Mouse (Mus musculus) liver, postnatal 0 days (tissue): ENCODE measurements around the gene Slc20a1.

Source experiments
- CTCF ChIP-seq: sonication (generic); IDR thresholded peaks from 2 replicates; pipeline ENCODE4 v1.5.1; 2016; ENCODE audit warnings: antibody characterized with exemption, low read depth
- EP300 ChIP-seq: IDR thresholded peaks from 2 replicates; pipeline ENCODE4 v1.6.1; 2016; ENCODE audit warnings: antibody characterized with exemption, low read depth, mild to moderate bottlenecking

DNA sequence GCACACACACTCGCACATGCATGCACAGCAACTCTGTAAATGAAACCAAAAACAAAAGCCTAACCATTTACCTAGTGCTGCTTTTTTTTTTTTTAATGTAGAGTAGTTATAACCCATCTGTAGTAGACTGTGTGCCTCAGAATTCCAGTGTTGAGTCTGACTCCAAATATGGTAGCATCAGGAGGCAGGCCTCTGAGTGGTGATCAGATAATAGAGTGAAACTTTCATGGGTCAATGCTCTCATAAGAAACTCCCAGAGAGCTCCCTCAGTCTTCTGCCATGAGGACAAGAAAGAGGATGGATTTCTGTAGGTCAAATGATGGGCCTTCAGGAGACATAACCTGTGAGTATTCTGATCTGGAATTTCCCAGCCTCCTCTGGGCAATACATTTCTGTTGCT, 16.2 kb upstream of the Slc20a1 start:
- TF ChIP-seq EP300 (no peak), CTCF (no peak)
